Mouse (Mus musculus) limb, embryonic 12.5 days (tissue): ENCODE results near the gene Vmn1r191. TPM values are rescaled to one million over a fixed set of nuclear protein-coding genes. Genes with fewer than 3 reads are reported as not detected.
"Not testable (repeated sequence)": the region's sequence is repeated elsewhere in the genome, so short reads cannot be mapped to it uniquely, and the experiment has no call there.

ENCODE experiments used
- ATAC-seq: fragments of 200-750 bp; cut with Nextera tagmentation; 2 replicates; pipeline ENCODE4 v1.8.0; 2017; ENCODE audit warnings: low read depth, moderate TSS enrichment; ENCODE audit not compliant: insufficient number of reproducible peaks, insufficient read depth, low FRiP score, low TSS enrichment
- H3K27ac ChIP-seq: fragments of 300-500 bp; sonication (generic); 2 replicates; pipeline ENCODE4 v1.5.1; 2016; ENCODE audit warnings: mild to moderate bottlenecking, moderate library complexity
- H3K27me3 ChIP-seq: fragments of 300-500 bp; sonication (generic); 2 replicates; pipeline ENCODE4 v1.6.1; 2016; ENCODE audit warnings: mild to moderate bottlenecking, moderate library complexity
- H3K36me3 ChIP-seq: fragments of 300-500 bp; sonication (generic); 2 replicates; pipeline ENCODE4 v1.6.1; 2016; ENCODE audit warnings: mild to moderate bottlenecking, moderate library complexity
- H3K4me1 ChIP-seq: fragments of 300-500 bp; sonication (generic); replicated peaks from 2 replicates; pipeline ENCODE4 v1.6.1; 2016
- H3K4me2 ChIP-seq: fragments of 300-500 bp; sonication (generic); 2 replicates; pipeline ENCODE4 v1.6.1; 2016; ENCODE audit warnings: mild to moderate bottlenecking, moderate library complexity
- H3K4me3 ChIP-seq: fragments of 300-500 bp; sonication (generic); replicated peaks from 2 replicates; pipeline ENCODE4 v1.5.1; 2016; ENCODE audit warnings: mild to moderate bottlenecking
- H3K9ac ChIP-seq: fragments of 300-500 bp; sonication (generic); replicated peaks from 2 replicates; pipeline ENCODE4 v1.6.1; 2016; ENCODE audit warnings: mild to moderate bottlenecking, moderate library complexity
- H3K9me3 ChIP-seq: fragments of 300-500 bp; sonication (generic); 2 replicates; pipeline ENCODE4 v1.6.1; 2016; ENCODE audit warnings: mild to moderate bottlenecking, moderate library complexity
- WGBS: fragments of 180-500 bp; shearing (Covaris S2); methylation state at CpG from one replicate; pipeline ENCODE4 v1.1.7; 2016; 5-methylcytosine and 5-hydroxymethylcytosine counted together
- microRNA-seq: library from miRNA; unstranded; fragments of <30 nt; microRNA quantifications from one replicate; pipeline ENCODE4, GENCODE M21; 2017
- polyA plus RNA-seq: library from polyadenylated mRNA; unstranded; fragments of >200 nt; fragmentation: Nextera tagmentation; extraction: Ambion mirVana; gene quantifications from 2 replicates; pipeline ENCODE4 v1.2.1, GENCODE M21; 2016

Vmn1r191 gene
- not detected in 2 replicates for polyA plus RNA-seq

DNA sequence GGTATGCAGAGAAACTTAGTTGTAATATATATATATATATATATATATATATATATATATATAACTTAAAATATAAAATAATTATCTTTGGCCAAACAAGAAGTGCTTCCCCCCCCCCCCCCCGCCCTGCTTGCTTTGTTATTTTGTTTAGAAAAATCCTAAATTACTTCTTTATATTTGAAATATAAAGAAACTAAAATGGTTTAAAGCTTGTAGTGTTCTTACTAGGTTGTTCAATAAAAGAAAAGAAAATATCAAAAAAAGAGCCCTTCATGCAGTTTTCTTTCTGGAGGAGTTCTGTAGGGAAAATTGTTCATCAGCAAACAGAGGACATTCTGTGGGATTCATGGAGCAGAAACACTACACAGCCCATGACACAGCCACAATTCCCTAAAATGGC is at the start of gene Vmn1r191:
Gene Vmn1r191 (minus strand): TSS at position 101 of the 400 bp plus-strand sequence.
- Histone ChIP-seq H3K27me3 (no peaks in the 10 kb centered on the region), H3K4me2 (no peak within 1 kb of the TSS), H3K9me3 (no peaks in the 10 kb centered on the region), H3K27ac (no peak within 1 kb of the TSS), H3K4me3 (no peak within 1 kb of the TSS), H3K4me1 (no peaks in the 10 kb centered on the region), H3K9ac (no peak within 1 kb of the TSS), H3K36me3 (no peaks in the 10 kb centered on the region)
- WGBS = 50% methylated on average over 1 of the region's 1 CpGs
- ATAC-seq = no peak

DNA sequence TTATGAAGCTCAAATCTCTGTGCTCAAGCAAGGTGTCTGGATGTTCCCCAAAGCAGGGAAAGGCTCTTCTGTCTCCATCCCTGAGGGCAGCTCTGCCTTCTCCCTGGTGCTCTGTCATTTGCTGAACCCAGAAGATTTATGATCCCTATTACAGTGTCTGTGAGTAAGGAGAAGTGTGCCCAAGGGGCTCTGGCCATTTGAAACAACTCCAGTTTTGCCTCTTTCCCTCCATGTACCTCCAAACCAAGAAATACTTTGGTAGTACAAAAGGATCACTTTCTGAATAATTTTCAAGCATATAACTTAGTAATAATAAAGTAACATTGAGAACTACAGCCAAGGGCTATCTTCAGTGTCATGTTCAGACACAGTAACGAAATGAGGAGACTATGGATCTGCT is 39.3 kb upstream of the Vmn1r191 start, which contains the start of gene Vmn1r193:
Gene Vmn1r193 (minus strand): TSS at position 101 of the 400 bp plus-strand sequence.
- not testable (repeated sequence) for H3K36me3 ChIP-seq, ATAC-seq, H3K4me2 ChIP-seq, H3K4me1 ChIP-seq, H3K4me3 ChIP-seq, H3K9me3 ChIP-seq, H3K27me3 ChIP-seq, H3K9ac ChIP-seq, H3K27ac ChIP-seq
- WGBS = 68% methylated on average over 1 of the region's 1 CpGs

DNA sequence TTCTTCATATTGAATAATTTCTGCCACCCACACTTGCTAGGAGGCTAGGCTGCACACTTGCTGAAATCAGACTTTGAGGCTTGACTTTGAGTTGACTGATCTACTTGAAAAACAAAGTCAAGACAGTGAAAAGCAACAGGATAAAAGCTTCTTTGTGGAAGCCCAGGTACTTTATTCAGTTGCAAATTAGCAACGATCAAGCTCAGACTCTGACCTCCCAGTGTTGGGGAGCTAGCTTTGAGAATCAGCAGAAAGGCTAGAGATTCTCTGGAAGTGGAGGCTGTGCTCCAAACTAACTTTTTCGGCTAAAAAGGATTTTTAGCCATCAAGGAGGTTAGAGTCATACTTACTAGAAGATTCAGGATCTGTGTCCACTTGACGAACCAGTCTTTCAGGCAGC is 9.0 kb upstream of the Vmn1r191 start:
- H3K4me1 ChIP-seq, H3K27me3 ChIP-seq, H3K9me3 ChIP-seq, H3K4me2 ChIP-seq, ATAC-seq, H3K36me3 ChIP-seq, H3K27ac ChIP-seq, H3K9ac ChIP-seq, H3K4me3 ChIP-seq: not testable (repeated sequence)
- WGBS = 82% methylated on average over 3 of the region's 3 CpGs

DNA sequence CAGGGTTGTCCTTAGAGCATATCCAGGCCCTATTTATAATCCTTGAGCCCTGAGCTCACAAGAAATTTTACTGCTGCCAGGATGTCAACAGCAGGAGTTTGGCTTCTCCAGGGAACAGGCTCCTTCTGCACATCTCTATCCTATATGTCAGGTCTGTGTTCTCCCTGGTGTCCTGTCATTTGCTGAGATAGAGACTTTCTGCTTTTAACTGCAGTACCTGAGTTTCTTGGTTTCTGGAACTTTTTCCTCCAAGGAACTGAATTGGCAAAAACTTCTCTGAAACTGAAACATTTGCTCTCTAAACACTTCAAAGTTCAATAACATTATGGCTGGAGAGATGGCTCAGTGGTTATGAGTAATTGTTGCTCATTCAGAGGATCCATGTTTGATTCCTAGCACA is 7.3 kb upstream of the Vmn1r191 start, which contains the start of gene Vmn1r192:
Gene Vmn1r192 (minus strand): TSS at position 101 of the 400 bp plus-strand sequence.
- no peak for ATAC-seq

DNA sequence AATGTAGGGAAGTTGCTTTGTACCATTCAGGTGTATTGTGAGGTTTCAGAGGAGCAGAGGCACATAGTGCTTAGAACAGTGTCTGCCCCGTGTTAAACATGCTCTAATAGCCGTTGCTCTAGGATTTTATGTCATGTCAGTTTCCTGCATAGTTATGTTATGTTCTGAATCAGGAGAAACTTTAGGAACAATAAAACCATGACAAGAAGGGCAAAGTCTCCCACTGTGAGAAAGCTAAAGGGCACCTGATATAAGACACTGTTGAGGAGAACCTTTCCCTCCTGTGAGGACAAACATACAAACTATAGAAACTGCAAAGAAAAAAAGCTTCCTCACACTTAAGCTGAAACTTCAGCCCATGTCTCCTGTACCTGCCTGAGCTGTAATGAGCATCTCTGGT is 6.6 kb upstream of the Vmn1r191 start:
- Histone ChIP-seq H3K27ac (no peak overlapping the region), H3K4me2 (no peak overlapping the region), H3K36me3 (no peaks in the 10 kb centered on the region), H3K9me3 (no peaks in the 10 kb centered on the region), H3K27me3 (no peaks in the 10 kb centered on the region), H3K4me3 (no peak overlapping the region), H3K9ac (no peak overlapping the region), H3K4me1 (no peaks in the 10 kb centered on the region)
- ATAC-seq = no peak
- 76% methylated on average over 2 of the region's 2 CpGs for WGBS

More for the DNA sequence above, 7.3 kb upstream of the Vmn1r191 start, which contains the start of gene Vmn1r192:
- no peak within 1 kb of the TSS for H3K27ac ChIP-seq
- H3K9me3 ChIP-seq = no peaks in the 10 kb centered on the region
- H3K27me3 ChIP-seq = no peaks in the 10 kb centered on the region
- no peak within 1 kb of the TSS for H3K4me3 ChIP-seq
- no peaks in the 10 kb centered on the region for H3K4me1 ChIP-seq
- H3K9ac ChIP-seq = no peak within 1 kb of the TSS
- H3K4me2 ChIP-seq = no peak within 1 kb of the TSS
- no peaks in the 10 kb centered on the region for H3K36me3 ChIP-seq

DNA sequence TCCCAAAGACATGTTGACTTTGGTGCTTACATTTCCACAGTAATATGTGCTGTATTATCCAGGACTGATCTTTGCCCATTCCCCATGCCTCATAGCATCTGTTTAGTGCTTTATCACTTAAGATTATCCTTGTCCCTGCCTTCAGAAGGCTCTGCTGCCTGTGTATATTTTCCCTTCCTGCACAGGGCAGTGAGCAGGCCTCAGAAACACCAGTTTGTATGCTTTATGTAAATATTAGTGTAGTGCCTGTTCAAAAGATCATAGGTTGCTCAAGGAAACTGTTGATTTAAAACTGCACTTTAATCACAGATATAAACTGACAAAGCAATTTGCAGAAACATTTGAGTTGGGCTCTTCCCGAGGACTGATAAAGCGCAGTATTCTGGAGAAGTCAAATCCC is 5.5 kb upstream of the Vmn1r191 start:
- H3K27ac ChIP-seq = no peak overlapping the region
- 84% methylated on average over 2 of the region's 2 CpGs for WGBS
- H3K4me3 ChIP-seq = no peak overlapping the region
- H3K9ac ChIP-seq = no peak overlapping the region
- ATAC-seq = no peak
- H3K27me3 ChIP-seq = no peaks in the 10 kb centered on the region
- no peaks in the 10 kb centered on the region for H3K36me3 ChIP-seq
- H3K4me1 ChIP-seq = no peaks in the 10 kb centered on the region
- no peak overlapping the region for H3K4me2 ChIP-seq
- no peaks in the 10 kb centered on the region for H3K9me3 ChIP-seq

DNA sequence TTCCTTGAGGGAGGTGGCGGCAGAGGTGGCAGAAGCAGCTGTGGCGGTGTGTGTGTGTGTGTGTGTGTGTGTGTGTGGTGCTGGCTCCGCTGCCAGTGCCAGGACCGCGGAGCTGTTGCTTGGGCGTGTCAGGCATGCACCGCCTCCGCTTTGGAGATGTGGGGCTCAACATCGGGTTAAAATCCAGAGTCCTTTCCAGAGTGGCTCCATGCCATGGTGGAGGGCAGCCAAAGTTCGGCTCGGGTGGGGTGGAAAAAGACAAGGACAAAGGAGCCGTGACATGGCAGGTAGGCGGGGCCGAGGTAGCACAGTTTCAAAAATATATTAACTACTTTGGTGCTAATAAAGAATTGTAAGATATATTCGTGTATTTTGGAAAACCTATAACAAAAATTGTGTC is 15.4 kb downstream of the Vmn1r191 start:
- Histone ChIP-seq H3K27ac (no peak overlapping the region), H3K4me2 (no peak overlapping the region), H3K4me3 (no peak overlapping the region), H3K36me3 (no peaks in the 10 kb centered on the region), H3K9ac (no peak overlapping the region), H3K27me3 (no peaks in the 10 kb centered on the region), H3K9me3 (peaks cover 14% of the 10 kb centered on the region), H3K4me1 (no peaks in the 10 kb centered on the region)
- WGBS = 92% methylated on average over 15 of the region's 15 CpGs
- ATAC-seq = no peak

DNA sequence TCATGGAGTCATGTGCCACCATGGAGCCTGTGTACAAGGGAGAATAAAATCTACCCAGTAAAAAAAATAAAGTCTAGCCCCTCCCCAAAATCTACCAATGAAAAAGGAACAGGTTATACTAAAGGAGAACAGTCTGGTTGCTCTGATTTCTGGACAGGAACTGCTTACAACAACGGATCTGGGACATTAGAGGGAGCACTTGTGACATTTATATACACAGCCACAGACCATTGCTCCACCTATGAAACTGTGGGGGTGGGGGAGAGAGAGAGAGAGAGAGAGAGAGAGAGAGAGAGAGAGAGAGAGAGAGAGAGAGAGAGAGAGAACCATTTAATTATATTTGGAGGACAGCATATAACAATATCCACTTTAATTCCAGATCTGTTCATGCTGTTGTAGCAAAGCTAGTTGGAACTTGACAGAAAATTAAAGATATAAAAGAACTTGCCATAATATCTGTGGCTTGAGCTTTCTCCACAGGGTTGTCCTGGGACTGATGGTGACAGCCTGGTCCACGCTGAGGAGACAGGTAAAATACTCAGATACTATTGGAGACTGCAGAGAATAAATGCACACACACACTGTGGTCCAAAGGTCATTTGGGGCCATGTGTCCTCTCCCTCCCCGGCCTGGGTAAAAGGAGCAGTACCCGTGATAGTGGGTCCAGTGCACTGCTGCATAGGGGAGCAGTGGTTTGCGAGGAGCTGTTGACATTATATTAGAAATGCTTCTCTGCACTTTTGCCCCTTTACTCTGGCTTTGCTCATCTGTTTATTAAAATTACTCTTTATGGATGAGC is 47.1 kb downstream of the Vmn1r191 start:
- H3K4me2 ChIP-seq, H3K9ac ChIP-seq, H3K4me3 ChIP-seq, H3K4me1 ChIP-seq, H3K27ac ChIP-seq, H3K9me3 ChIP-seq, H3K27me3 ChIP-seq, ATAC-seq, H3K36me3 ChIP-seq: not testable (repeated sequence)
- WGBS = 69% methylated on average over 5 of the region's 5 CpGs

Small RNAs within 50 kb of the gene (microRNA-seq; reads per million reads assigned to microRNA genes)
- gene Gm23282 = not detected
- not detected for gene Gm25084

Other genes starting within 250 kb of the Vmn1r191 start
- 23.2 and 25.2 TPM in 2 replicates for gene Zfp184, start 238.9 kb downstream of the Vmn1r191 start, polyA plus RNA-seq
- 0.30 and 0.32 TPM in 2 replicates for gene Pom121l2, start 202.8 kb downstream of the Vmn1r191 start, polyA plus RNA-seq
- 1.2 TPM in 2 replicates for gene Prss16, start 174.2 kb downstream of the Vmn1r191 start, polyA plus RNA-seq
- gene Hist1h2ah, start 148.4 kb downstream of the Vmn1r191 start, polyA plus RNA-seq = 24.8 and 50.4 TPM in 2 replicates
- gene Hist1h2bk, start 148.1 kb downstream of the Vmn1r191 start, polyA plus RNA-seq = 21.0 and 25.9 TPM in 2 replicates
- 30.3 and 34.1 TPM in 2 replicates for gene Hist1h4i, start 142.6 kb downstream of the Vmn1r191 start, polyA plus RNA-seq
- 119 and 120 TPM in 2 replicates for gene Hist1h2ag, start 141.0 kb downstream of the Vmn1r191 start, polyA plus RNA-seq
- gene Hist1h2bj, start 140.8 kb downstream of the Vmn1r191 start, polyA plus RNA-seq = 26.1 and 28.8 TPM in 2 replicates
- not detected in 2 replicates for gene Vmn1r188, start 99.5 kb downstream of the Vmn1r191 start, polyA plus RNA-seq
- not detected in 2 replicates for gene Vmn1r189, start 78.1 kb downstream of the Vmn1r191 start, polyA plus RNA-seq
- not detected in 2 replicates for gene Vmn1r192, start 7.2 kb upstream of the Vmn1r191 start, polyA plus RNA-seq
- gene Vmn1r193, start 39.2 kb upstream of the Vmn1r191 start, polyA plus RNA-seq = not detected in 2 replicates
- not detected in 2 replicates for gene Vmn1r194, start 60.2 kb upstream of the Vmn1r191 start, polyA plus RNA-seq
- not detected in 2 replicates for gene Vmn1r195, start 86.6 kb upstream of the Vmn1r191 start, polyA plus RNA-seq
- gene Vmn1r196, start 106.0 kb upstream of the Vmn1r191 start, polyA plus RNA-seq = not detected in 2 replicates
- not detected in 2 replicates for gene Vmn1r197, start 140.6 kb upstream of the Vmn1r191 start, polyA plus RNA-seq
- gene Vmn1r198, start 166.4 kb upstream of the Vmn1r191 start, polyA plus RNA-seq = not detected in 2 replicates
- not detected in 2 replicates for gene Vmn1r199, start 195.8 kb upstream of the Vmn1r191 start, polyA plus RNA-seq
- not detected in 2 replicates for gene Vmn1r200, start 206.4 kb upstream of the Vmn1r191 start, polyA plus RNA-seq